Mouse (Mus musculus): ENCODE measurements around the gene Fam228b. TPM values are rescaled to one million over a fixed set of nuclear protein-coding genes. Genes with fewer than 3 reads are reported as not detected.

The Fam228b gene
- polyA plus RNA-seq, 1 experiment from 2014 or later: 2.2 TPM

GRCm38 (mm10) chr12:4729165-4729564 is 39.9 kb downstream of the Fam228b start:
- H3K4me3 ChIP-seq: no peak overlapping the region
- WGBS: 83% methylated on average over 3 of the region's 3 CpGs
- no peak for DNase-seq (ENCODE audit: low spot score)
- H3K27me3 ChIP-seq (ENCODE audit: insufficient read depth, poor library complexity, severe bottlenecking): peaks cover 6% of the 10 kb centered on the region; the same call in 1 of the 2 replicates
- H3K4me1 ChIP-seq: no peaks in the 10 kb centered on the region
- no peak overlapping the region for H3K27ac ChIP-seq
- no peaks in the 10 kb centered on the region for H3K9me3 ChIP-seq
- H3K36me3 ChIP-seq: no peaks in the 10 kb centered on the region

DNA sequence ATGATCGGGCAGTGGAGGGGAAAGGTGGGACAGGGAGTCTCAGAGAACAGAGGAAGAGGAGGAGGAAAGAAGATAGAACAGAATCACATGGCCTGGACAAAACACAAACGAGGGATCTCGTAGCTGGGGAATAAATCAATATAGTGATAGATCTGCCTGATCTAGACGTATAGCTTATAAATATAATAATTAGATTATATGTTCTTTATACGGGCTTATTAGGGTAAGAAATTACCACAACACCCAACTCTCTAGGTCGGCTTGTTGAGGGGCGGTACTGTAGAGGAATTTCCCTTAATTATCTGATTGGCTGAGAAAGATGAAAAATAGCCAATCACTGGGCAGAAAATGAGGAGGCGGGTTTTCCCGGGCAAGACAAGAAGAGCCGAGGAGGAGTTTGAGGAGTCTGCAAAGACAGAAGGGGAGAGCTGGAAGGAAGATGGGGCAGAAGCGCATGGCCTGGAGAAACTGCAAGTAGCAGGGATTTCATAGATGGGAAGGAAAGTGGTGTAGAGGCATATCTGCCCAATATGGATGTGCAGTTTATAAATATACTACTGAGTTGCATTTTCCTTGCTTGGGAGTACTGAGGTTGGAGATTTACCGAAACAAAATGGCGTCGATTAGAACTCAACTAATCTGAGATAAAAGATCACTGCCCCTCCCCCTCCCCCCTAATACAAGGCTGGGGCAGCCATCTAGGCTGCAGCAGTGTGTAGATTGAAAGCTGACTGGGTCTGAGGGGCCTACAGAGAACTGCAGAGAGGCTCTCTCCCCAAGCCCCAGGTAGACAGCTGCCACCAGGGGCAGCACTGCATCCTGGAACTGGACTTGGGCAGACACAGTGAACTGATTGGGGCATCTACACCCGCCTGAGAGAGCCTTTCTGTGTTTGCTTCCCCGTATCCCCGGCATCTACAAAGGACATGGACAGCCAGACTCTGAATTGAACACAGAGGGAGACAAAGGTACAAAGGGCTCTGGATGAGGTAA is 49.0 kb downstream of the Fam228b start:
- DNase-seq (ENCODE audit: low spot score): no peak
- Histone ChIP-seq H3K36me3 (no peaks in the 10 kb centered on the region), H3K27me3 (ENCODE audit: insufficient read depth, poor library complexity, severe bottlenecking) (no peaks in the 10 kb centered on the region), H3K27ac (peak overlapping the region; percentile 17; the same call in 1 of the 2 replicates), H3K4me3 (no peak overlapping the region; the same call in 1 of the 2 replicates), H3K9me3 (no peaks in the 10 kb centered on the region), H3K4me1 (peaks cover 23% of the 10 kb centered on the region)
- WGBS: 67% methylated on average over 17 of the region's 17 CpGs

DNA sequence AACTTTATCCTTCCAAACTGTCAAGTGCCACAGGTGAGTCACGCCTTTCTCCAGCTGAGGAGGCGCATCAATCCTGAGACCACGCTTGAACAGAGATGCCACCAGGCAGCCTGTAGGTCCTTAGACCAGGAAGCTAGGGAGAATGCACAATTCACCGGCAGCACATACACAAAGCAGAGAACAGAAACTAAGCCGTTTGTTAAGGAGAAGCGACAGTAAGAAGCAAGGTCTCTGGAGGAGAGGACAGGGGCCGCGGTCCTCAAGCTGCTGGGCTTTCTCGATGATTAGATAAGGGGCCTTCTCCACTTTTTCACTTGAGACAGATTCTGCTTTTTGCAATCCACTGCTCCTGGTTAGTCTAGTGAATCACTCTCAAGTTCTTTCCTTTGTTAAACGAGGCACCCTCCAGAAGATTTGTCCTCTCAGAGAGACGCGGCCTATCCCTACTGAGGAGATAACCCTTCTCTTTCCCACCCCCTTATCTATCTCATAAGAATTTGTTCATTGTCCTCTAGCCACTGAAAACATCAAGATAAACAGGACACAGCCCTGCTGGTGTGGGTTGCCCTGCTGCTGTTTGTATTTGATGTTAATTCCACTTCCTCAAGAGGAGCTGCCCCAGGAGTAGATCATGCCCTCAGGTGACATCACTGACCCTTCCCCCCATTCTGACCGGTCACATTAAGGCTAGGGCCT is 49.9 kb downstream of the Fam228b start:
- H3K36me3 ChIP-seq: no peaks in the 10 kb centered on the region
- H3K27me3 ChIP-seq (ENCODE audit: insufficient read depth, poor library complexity, severe bottlenecking): no peaks in the 10 kb centered on the region
- H3K27ac ChIP-seq: peak overlapping the region; percentile 17; the same call in 1 of the 2 replicates
- H3K9me3 ChIP-seq: no peaks in the 10 kb centered on the region
- 33% methylated on average over 13 of the region's 13 CpGs for WGBS
- DNase-seq (ENCODE audit: low spot score): no peak
- peaks cover 30% of the 10 kb centered on the region for H3K4me1 ChIP-seq
- no peak overlapping the region for H3K4me3 ChIP-seq

DNA sequence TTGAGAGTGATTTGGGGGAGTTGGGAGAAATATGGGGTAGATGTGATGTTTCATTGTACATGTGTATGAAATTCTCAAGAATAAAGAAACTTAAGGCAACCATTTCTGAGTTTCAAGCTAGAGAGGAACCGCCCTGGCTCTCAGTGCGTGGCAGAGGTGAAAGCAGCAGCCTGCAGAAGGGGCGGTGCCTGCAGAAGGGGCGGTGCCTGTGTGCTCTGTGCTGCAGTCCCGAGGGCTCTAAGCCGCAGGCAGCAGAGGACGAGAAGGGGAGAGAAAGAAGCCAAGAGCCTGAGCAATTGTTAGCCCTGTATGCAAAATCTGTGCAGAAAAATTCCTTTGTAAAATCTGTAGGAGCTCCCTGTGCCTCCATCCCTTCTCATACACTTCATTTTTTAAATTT is 51.6 kb downstream of the Fam228b start:
- WGBS: 3% methylated on average over 7 of the region's 7 CpGs

DNA sequence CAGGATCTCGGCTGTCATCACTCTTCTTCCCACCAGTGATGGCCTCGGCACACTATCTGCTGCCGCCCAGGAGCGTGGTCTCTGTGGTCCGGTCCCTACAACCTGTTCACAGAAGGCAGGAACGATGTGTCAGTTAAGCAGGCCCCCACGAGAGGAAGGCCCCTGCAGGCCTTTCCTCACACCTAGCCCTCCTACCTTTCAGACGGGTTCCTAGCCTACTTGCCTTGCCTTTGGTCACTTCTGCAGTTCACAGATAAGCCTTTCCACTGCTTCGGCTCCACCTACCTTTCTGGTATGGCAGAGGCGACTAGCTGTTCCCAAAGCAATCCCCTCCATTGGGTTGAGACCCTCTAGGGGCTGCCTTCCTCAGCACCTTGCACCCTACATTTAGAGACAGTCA is 53.5 kb downstream of the Fam228b start:
- H3K4me3 ChIP-seq: no peak overlapping the region
- peak; percentile 80 for DNase-seq (ENCODE audit: low spot score)
- H3K9me3 ChIP-seq: no peaks in the 10 kb centered on the region
- H3K36me3 ChIP-seq: peaks cover 18% of the 10 kb centered on the region
- H3K4me1 ChIP-seq: peaks cover 30% of the 10 kb centered on the region
- whole genome bisulfite sequencing: 44% methylated on average over 10 of the region's 10 CpGs
- no peak overlapping the region for H3K27ac ChIP-seq
- no peaks in the 10 kb centered on the region for H3K27me3 ChIP-seq (ENCODE audit: insufficient read depth, poor library complexity, severe bottlenecking)

More for the DNA sequence above, 51.6 kb downstream of the Fam228b start:
- H3K9me3 ChIP-seq: no peaks in the 10 kb centered on the region
- H3K27ac ChIP-seq: no peak overlapping the region
- peak; percentile 84 for DNase-seq (ENCODE audit: low spot score)
- peaks cover 10% of the 10 kb centered on the region for H3K36me3 ChIP-seq
- H3K4me1 ChIP-seq: peaks cover 30% of the 10 kb centered on the region
- H3K4me3 ChIP-seq: 0 out of 2 replicates have a peak overlapping the region, but pooled peaks have one; percentile 5
- H3K27me3 ChIP-seq (ENCODE audit: insufficient read depth, poor library complexity, severe bottlenecking): no peaks in the 10 kb centered on the region

DNA sequence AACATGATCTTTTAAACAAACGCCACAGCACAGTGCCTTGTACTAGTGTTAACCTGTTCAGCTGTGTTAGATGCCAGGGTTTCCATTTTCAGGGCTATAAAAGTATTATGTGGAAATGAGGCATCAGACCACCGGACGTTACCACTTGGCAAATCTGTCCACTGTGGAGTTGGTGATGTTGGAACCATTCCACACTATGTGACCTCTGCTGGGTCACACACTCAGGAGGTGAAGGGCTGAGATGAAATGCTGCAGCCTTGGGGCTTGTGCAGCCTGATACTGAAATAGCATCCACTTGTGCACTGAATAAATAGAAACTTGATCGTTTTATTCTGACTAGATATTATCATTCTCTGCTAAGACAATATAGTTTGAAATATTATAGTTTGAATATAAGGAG is 55.7 kb downstream of the Fam228b start:
- H3K9me3 ChIP-seq: no peaks in the 10 kb centered on the region
- H3K4me1 ChIP-seq: peaks cover 23% of the 10 kb centered on the region
- no peak for DNase-seq (ENCODE audit: low spot score)
- H3K4me3 ChIP-seq: no peak overlapping the region
- peaks cover 39% of the 10 kb centered on the region for H3K36me3 ChIP-seq
- 75% methylated on average over 4 of the region's 4 CpGs for WGBS
- no peak overlapping the region for H3K27ac ChIP-seq
- H3K27me3 ChIP-seq (ENCODE audit: insufficient read depth, poor library complexity, severe bottlenecking): no peaks in the 10 kb centered on the region

- WGBS: 89% methylated on average over 7 of the region's 7 CpGs
Observed at GRCm38 (mm10) chr12:4709926-4710325, 59.1 kb downstream of the Fam228b start.

DNA sequence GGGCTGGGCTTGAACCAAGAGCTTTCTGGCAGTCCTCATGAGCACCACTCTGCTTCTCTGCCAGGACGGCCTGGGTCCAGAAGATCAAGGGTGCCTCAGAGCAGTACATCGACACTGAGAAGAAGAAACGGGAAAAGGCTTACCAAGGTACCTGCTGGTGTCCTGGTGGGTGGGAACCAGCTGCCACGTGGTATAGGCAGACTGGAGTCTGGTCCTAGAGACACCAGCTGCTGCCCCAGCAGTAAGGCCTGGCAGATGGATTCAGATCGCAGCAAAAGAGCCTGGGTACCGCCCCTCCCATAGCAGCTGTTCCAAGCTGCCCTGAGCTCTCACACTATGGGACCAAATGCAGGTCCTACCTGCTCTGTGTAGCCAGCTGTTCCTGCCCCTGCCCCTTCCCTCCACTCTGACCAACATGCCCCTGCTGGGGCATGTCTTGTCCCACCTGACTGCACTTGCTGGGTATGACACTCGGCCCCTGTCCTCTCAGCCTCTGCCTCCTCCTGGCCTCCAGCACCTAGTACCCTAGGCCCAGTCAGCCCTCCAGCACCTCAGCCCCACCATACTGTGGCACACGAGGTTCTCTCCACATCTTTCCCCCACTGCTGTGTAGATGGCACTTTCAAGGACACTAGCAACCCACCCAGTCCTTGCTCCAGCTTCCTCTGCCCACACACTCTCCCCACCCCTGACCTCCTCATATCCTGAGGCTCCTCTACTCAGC is 60.0 kb downstream of the Fam228b start:
- Histone ChIP-seq H3K4me3 (no peak overlapping the region), H3K27ac (no peak overlapping the region), H3K9me3 (no peaks in the 10 kb centered on the region), H3K27me3 (ENCODE audit: insufficient read depth, poor library complexity, severe bottlenecking) (no peaks in the 10 kb centered on the region), H3K36me3 (peaks cover 59% of the 10 kb centered on the region), H3K4me1 (peaks cover 17% of the 10 kb centered on the region)
- DNase-seq (ENCODE audit: low spot score): peak; percentile 62
- 65% methylated on average over 8 of the region's 8 CpGs for WGBS

More at GRCm38 (mm10) chr12:4709926-4710325, 59.1 kb downstream of the Fam228b start:
- Histone ChIP-seq H3K4me3 (no peak overlapping the region), H3K27me3 (ENCODE audit: insufficient read depth, poor library complexity, severe bottlenecking) (no peaks in the 10 kb centered on the region), H3K36me3 (peaks cover 59% of the 10 kb centered on the region), H3K9me3 (no peaks in the 10 kb centered on the region), H3K27ac (no peak overlapping the region), H3K4me1 (peaks cover 22% of the 10 kb centered on the region)
- peak; percentile 64 for DNase-seq (ENCODE audit: low spot score)

GRCm38 (mm10) chr12:4708296-4708695 is 60.8 kb downstream of the Fam228b start:
- 71% methylated on average over 4 of the region's 4 CpGs for WGBS
- H3K36me3 ChIP-seq: peaks cover 58% of the 10 kb centered on the region

DNA sequence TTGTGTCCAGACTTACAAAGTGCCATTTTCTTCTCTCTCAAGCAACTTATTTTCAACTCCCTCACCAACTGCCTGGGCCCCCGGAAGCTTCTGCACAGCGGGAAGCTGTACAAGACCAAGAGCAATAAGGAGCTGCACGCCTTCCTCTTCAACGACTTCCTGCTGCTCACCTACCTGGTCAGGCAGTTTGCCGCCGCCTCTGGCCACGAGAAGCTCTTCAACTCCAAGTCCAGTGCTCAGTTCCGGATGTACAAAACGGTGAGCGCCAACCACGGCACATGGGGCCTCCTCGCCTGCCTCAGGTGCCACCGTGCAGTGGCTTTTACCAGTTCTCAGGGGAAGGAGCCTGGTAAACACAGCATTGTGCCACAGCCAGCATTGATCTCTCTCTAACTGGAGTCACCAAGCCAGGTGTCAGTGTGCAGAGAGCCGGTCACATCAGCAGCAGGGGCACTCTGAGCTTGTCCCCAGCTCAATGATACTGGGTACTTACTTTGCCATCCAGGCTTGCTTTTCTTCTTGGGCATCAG is 61.5 kb downstream of the Fam228b start:
- no peak overlapping the region for H3K27ac ChIP-seq
- 91% methylated on average over 14 of the region's 14 CpGs for WGBS
- H3K4me3 ChIP-seq: no peak overlapping the region
- peaks cover 17% of the 10 kb centered on the region for H3K4me1 ChIP-seq
- no peaks in the 10 kb centered on the region for H3K9me3 ChIP-seq
- peaks cover 53% of the 10 kb centered on the region for H3K36me3 ChIP-seq
- DNase-seq (ENCODE audit: low spot score): peak; percentile 65
- no peaks in the 10 kb centered on the region for H3K27me3 ChIP-seq (ENCODE audit: insufficient read depth, poor library complexity, severe bottlenecking)

More at GRCm38 (mm10) chr12:4708296-4708695, 60.8 kb downstream of the Fam228b start:
- no peaks in the 10 kb centered on the region for H3K27me3 ChIP-seq (ENCODE audit: insufficient read depth, poor library complexity, severe bottlenecking)
- peaks cover 17% of the 10 kb centered on the region for H3K4me1 ChIP-seq
- no peak overlapping the region for H3K4me3 ChIP-seq
- H3K9me3 ChIP-seq: no peaks in the 10 kb centered on the region
- DNase-seq (ENCODE audit: low spot score): no peak
- no peak overlapping the region for H3K27ac ChIP-seq

DNA sequence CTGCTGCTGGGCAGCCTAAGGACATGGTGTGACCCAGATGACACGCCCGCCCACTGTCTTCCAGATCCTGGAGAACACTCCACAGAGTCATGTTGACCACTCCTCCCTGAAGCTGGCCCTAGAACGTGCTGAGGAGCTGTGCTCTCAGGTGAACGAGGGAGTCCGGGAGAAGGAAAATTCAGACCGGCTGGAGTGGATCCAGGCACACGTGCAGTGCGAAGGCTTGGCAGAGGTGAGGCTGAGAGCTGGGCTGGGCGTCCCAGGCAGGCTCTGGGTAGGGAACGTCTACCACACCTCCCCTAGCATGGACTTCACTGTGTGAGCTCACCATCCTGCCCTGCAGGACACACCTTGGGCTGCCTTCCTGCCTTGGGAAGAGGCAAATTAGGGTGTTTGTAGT is 62.2 kb downstream of the Fam228b start:
- no peaks in the 10 kb centered on the region for H3K27me3 ChIP-seq (ENCODE audit: insufficient read depth, poor library complexity, severe bottlenecking)
- no peaks in the 10 kb centered on the region for H3K9me3 ChIP-seq
- WGBS: 83% methylated on average over 10 of the region's 10 CpGs
- H3K4me3 ChIP-seq: no peak overlapping the region
- peak overlapping the region; percentile 18; the same call in 1 of the 2 replicates for H3K27ac ChIP-seq
- peaks cover 51% of the 10 kb centered on the region for H3K36me3 ChIP-seq
- DNase-seq (ENCODE audit: low spot score): peak; percentile 39
- peaks cover 17% of the 10 kb centered on the region for H3K4me1 ChIP-seq

GRCm38 (mm10) chr12:4706175-4706574 is 62.9 kb downstream of the Fam228b start:
- peaks cover 17% of the 10 kb centered on the region for H3K4me1 ChIP-seq
- 82% methylated on average over 5 of the region's 5 CpGs for WGBS
- no peak overlapping the region for H3K4me3 ChIP-seq
- H3K36me3 ChIP-seq: peaks cover 56% of the 10 kb centered on the region
- peak; percentile 54 for DNase-seq (ENCODE audit: low spot score)
- H3K27ac ChIP-seq: no peak overlapping the region
- no peaks in the 10 kb centered on the region for H3K27me3 ChIP-seq (ENCODE audit: insufficient read depth, poor library complexity, severe bottlenecking)
- H3K9me3 ChIP-seq: no peaks in the 10 kb centered on the region

All from heart, embryonic 10.5 days (tissue).